Mouse (Mus musculus): ENCODE measurements around the gene Egr4.

Gene Egr4

GRCm38 (mm10) chr6:85513531-85513910, at the start of gene Egr4:
Gene Egr4, minus strand, starts transcription at chr6:85513589.
- peak; percentile 41 for DNase-seq

GRCm38 (mm10) chr6:85562374-85562773, 49.0 kb upstream of the Egr4 start:
- DNase-seq: no peak

- no peak for DNase-seq
Measured at GRCm38 (mm10) chr6:85547642-85548041, 34.3 kb upstream of the Egr4 start.

- DNase-seq: no peak
Measured at GRCm38 (mm10) chr6:85544251-85544881, 31.0 kb upstream of the Egr4 start.

- no peak for DNase-seq
Measured at GRCm38 (mm10) chr6:85543351-85544175, 30.2 kb upstream of the Egr4 start.

GRCm38 (mm10) chr6:85522825-85523224, 9.4 kb upstream of the Egr4 start:
- DNase-seq: no peak

GRCm38 (mm10) chr6:85522026-85522425, 8.6 kb upstream of the Egr4 start:
- no peak for DNase-seq

- DNase-seq: no peak
Measured at GRCm38 (mm10) chr6:85518091-85518693, 4.8 kb upstream of the Egr4 start.

GRCm38 (mm10) chr6:85515941-85516340, 2.6 kb upstream of the Egr4 start:
- no peak for DNase-seq

- DNase-seq: no peak
Measured at GRCm38 (mm10) chr6:85512577-85513530, 535 bp downstream of the Egr4 start.

GRCm38 (mm10) chr6:85512056-85512440, 1.3 kb downstream of the Egr4 start:
- DNase-seq: no peak

- DNase-seq: no peak
Measured at GRCm38 (mm10) chr6:85511286-85512055, 1.9 kb downstream of the Egr4 start.

GRCm38 (mm10) chr6:85510476-85510875, 2.9 kb downstream of the Egr4 start:
- peak; percentile 9 to 10 for DNase-seq

GRCm38 (mm10) chr6:85508602-85509001, 4.8 kb downstream of the Egr4 start:
- DNase-seq: no peak

- no peak for DNase-seq
Measured at GRCm38 (mm10) chr6:85504908-85505307, 8.5 kb downstream of the Egr4 start.

- DNase-seq: no peak
Measured at GRCm38 (mm10) chr6:85502911-85503250, 10.5 kb downstream of the Egr4 start, which contains the start of gene Fbxo41. Gene Fbxo41, minus strand, starts transcription at chr6:85502994.

GRCm38 (mm10) chr6:85502103-85502910, 11.1 kb downstream of the Egr4 start:
- no peak for DNase-seq

GRCm38 (mm10) chr6:85501571-85502102, 11.8 kb downstream of the Egr4 start:
- DNase-seq: no peak

GRCm38 (mm10) chr6:85500416-85500815, 13.0 kb downstream of the Egr4 start:
- DNase-seq: no peak

- no peak for DNase-seq
Measured at GRCm38 (mm10) chr6:85498147-85498546, 15.2 kb downstream of the Egr4 start.

- DNase-seq: no peak
Measured at GRCm38 (mm10) chr6:85496976-85497375, 16.4 kb downstream of the Egr4 start.

All from B cell, adult 2 months (primary cell).